Mouse (Mus musculus): ENCODE data around the gene Opcml. TPM values are rescaled to one million over a fixed set of nuclear protein-coding genes. Genes with fewer than 3 reads are reported as not detected.

Gene Opcml
- total RNA-seq, 2 experiments from 2014 or later: not detected

GRCm38 (mm10) chr9:28285016-28285415, 494.4 kb downstream of the Opcml start:
- ATAC-seq (replicated peaks; ENCODE audit: low FRiP score, low TSS enrichment, poor library complexity, severe bottlenecking): no peak

GRCm38 (mm10) chr9:28286384-28286783, 495.8 kb downstream of the Opcml start:
- ATAC-seq (replicated peaks; ENCODE audit: low FRiP score, low TSS enrichment, poor library complexity, severe bottlenecking): no peak

DNA sequence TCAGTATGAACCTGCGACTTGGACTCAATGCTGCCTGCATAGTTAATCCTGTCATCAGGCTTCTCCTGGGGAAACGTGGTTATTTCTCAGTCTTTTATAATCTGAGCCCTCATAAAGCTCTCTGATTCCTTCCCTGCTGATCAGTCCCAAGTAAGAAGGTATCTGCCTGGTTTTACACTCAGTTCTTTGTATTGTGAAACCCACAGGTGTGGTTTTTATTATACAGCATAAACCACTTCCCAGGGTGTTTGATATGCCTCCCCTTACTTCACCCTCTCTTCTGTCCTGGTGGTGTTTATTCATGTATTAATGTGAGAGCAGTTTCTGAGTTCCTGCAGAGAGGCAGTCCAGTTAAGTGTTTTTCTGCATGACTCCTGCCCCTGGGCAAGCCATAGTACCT, 496.9 kb downstream of the Opcml start:
- ATAC-seq (replicated peaks; ENCODE audit: low FRiP score, low TSS enrichment, poor library complexity, severe bottlenecking): no peak

DNA sequence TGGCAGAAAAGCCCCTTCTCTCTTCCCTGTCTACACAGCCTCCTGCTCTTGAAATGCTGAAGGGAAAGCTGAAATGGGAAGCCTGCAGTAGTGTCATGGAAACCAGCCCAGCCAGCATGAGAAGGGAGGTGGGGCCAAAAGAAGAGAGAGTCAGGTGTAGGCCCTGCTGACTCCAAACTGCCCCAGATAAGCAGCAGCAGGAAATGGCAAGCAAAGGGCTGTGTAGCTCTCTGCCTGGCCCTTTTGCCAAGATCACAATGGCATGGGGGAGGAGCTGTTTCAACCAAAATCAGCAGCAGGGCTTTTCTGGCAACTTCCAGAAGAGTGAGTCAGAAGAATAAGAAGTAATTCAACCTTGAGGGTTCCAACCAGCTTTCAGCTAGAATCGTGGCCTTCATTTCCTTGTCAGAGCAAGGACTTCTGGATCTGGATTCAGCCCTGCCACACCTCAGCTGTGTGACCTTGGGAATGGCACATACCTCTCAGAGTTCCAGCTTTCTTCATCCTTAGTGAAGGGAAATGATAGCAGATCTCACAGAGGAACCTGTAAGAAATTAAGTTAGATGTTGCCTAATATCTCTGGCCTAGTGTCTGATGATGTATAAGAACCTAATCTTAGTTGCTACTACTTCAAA, 499.2 kb downstream of the Opcml start:
- no peak for ATAC-seq (replicated peaks; ENCODE audit: low FRiP score, low TSS enrichment, poor library complexity, severe bottlenecking)

GRCm38 (mm10) chr9:28303659-28304058, 513.1 kb downstream of the Opcml start:
- ATAC-seq (replicated peaks; ENCODE audit: low FRiP score, low TSS enrichment, poor library complexity, severe bottlenecking): no peak

- no peak for ATAC-seq (replicated peaks; ENCODE audit: low FRiP score, low TSS enrichment, poor library complexity, severe bottlenecking)
Observed at GRCm38 (mm10) chr9:28306364-28307121, 516.0 kb downstream of the Opcml start.

- ATAC-seq (replicated peaks; ENCODE audit: low FRiP score, low TSS enrichment, poor library complexity, severe bottlenecking): no peak
Observed at GRCm38 (mm10) chr9:28307122-28307430, 516.5 kb downstream of the Opcml start.

- ATAC-seq (replicated peaks; ENCODE audit: low FRiP score, low TSS enrichment, poor library complexity, severe bottlenecking): no peak
Observed at GRCm38 (mm10) chr9:28307481-28308050, 517.0 kb downstream of the Opcml start.

DNA sequence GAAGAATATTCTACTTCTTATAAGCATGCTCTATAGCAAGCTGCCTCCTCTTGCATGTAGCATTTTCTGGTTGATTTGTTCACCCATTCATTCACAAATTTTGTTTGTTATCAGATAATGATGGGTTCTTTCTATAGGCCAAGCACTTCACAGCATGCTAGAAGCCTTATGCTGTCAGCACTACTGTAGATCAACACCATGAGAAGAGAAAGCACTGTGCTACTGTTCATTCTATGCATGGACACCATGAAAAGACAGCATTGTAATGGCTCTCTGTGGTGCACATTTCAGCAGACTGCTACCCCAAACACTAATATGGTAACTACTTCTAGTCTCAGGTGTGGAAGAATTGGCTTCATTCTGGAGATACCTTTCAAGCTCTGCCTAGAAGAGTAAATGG, 527.3 kb downstream of the Opcml start:
- no peak for ATAC-seq (replicated peaks; ENCODE audit: low FRiP score, low TSS enrichment, poor library complexity, severe bottlenecking)

- no peak for ATAC-seq (replicated peaks; ENCODE audit: low FRiP score, low TSS enrichment, poor library complexity, severe bottlenecking)
Observed at GRCm38 (mm10) chr9:28319021-28319755, 528.6 kb downstream of the Opcml start.

DNA sequence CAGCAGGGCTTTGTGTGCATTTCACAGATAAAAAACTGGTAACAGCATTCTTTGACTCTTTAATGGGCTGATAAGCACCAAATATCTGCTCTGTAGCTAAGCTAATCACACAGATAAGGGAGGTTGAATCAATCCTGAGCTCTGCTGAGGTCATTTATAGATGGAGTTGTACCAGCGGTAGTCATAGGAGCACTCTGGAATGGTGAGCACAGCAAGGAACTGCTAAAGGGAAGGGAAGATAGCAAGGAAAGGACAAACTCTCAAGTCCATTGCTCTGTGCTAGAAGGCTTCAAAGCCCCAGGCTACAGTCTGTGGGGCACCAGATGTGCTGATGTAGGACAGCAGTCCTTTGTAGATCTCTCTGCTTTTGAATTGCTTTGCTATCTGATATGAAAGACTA, 529.2 kb downstream of the Opcml start:
- ATAC-seq (replicated peaks; ENCODE audit: low FRiP score, low TSS enrichment, poor library complexity, severe bottlenecking): no peak

DNA sequence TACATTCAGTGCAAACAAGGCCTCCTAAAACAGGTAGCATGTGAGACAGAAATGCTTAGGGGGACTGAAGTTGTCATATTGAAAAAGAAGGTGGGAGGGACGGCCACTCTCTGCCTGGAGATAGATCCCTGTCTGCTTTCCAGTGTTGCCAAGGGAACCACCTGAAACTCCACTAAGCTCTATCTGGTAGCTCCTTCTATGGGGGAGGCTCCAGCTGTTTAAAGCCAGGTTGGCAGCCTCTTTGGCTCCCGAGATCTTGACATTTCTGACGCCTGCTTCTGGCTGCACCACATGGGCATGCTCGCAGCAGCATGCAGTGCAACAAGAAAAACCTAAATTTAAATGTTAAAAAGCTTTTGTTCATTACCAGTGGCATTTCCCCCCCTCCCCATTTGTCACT, 537.4 kb downstream of the Opcml start:
- ATAC-seq (replicated peaks; ENCODE audit: low FRiP score, low TSS enrichment, poor library complexity, severe bottlenecking): no peak

DNA sequence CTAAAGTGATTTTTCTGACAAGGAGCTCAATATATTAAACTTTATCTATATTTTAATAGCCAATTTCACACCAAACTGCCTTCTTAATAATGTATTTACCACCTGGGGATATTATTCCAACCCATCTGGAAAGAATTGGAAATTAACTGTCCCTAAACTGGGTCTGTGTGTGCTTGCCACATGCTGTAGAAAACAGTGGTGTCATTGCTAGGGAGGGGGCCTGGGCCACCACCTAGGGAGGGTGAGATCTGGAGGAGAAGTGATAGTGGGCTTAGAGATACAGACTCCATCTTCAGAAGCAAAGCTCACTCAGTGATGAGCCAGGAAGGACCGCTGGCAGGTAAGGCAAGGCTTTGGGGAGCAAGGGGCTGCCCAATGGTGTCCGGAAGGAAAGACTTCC, 537.9 kb downstream of the Opcml start:
- no peak for ATAC-seq (replicated peaks; ENCODE audit: low FRiP score, low TSS enrichment, poor library complexity, severe bottlenecking)

GRCm38 (mm10) chr9:28329477-28329876, 538.9 kb downstream of the Opcml start:
- ATAC-seq (replicated peaks; ENCODE audit: low FRiP score, low TSS enrichment, poor library complexity, severe bottlenecking): no peak

DNA sequence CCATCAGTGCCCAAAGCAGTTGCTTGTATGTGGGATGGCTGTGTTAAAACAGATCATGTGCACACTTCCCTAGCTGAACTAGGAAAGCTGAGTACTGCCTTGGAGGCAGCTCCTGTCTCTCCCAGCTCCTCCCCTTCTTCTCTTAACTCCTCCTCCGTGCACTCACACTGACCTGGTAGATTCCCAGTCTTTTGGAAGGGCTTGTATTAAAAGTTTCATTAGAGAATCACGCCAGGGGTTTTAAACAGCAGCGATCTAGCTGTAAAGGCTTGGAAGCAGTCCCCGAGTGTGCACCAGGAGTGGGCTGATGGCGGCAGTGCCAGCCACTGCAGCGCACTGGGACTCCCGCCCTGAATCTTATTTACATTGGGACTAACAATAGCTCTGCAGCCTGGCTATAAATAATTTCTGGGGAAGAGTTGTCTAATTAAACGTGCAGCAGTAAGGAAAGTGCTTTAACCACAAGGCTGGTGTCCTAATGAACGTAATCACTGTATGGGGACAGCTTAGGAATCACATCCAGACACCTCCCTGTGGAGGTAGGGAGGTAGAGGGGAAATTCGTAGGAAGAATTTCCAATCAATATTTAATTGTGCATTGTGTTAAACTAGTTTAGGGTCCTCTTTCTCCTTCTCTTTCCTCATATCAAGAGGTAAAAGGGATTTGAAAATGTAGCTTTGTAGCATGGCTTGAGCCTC, 546.1 kb downstream of the Opcml start:
- ATAC-seq (replicated peaks; ENCODE audit: low FRiP score, low TSS enrichment, poor library complexity, severe bottlenecking): no peak

- ATAC-seq (replicated peaks; ENCODE audit: low FRiP score, low TSS enrichment, poor library complexity, severe bottlenecking): no peak
Observed at GRCm38 (mm10) chr9:28337837-28338236, 547.3 kb downstream of the Opcml start.

DNA sequence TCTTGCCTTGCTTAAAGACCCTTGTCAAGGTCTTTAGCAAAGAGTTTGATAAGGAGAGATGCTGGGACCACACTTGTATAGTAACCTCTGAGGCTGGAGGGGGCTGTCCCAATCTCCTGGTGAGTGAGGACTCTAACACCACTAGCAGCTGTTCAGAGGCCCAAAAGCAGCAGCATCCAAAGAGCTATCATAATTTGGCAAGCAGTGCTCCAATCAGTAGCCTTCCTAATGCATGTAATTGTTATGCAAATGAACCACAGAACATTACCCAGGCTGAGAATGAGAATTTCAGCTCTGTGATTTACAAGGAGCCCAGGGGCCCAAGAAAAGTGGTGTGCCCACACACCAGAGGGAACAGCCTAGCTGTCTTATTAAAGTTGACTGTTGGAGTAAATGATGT, 564.4 kb downstream of the Opcml start:
- ATAC-seq (replicated peaks; ENCODE audit: low FRiP score, low TSS enrichment, poor library complexity, severe bottlenecking): no peak

- no peak for ATAC-seq (replicated peaks; ENCODE audit: low FRiP score, low TSS enrichment, poor library complexity, severe bottlenecking)
Observed at GRCm38 (mm10) chr9:28357946-28358345, 567.4 kb downstream of the Opcml start.

DNA sequence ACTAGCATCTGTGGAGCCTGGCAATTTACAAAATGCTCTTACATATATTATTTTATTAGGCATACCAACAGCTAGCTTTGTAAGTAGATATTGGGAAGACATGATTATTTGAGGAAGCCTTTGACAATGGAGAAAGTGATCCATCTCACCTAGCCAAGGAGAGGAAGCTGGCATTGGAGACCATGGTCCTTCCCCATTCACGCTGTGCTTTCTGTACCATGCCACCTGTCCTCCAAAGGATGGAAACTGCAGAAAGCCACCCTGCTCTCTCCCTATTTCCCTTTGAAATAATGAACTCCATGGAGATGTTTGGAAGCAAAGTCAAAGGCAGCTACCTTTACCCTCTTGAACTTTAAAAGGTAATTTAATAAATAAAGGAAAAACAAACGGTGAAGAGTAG, 570.1 kb downstream of the Opcml start:
- ATAC-seq (replicated peaks; ENCODE audit: low FRiP score, low TSS enrichment, poor library complexity, severe bottlenecking): no peak
